Mouse (Mus musculus): ENCODE measurements around the gene Gm853. TPM values are rescaled to one million over a fixed set of nuclear protein-coding genes. Genes with fewer than 3 reads are reported as not detected.

Gm853 gene
- polyA plus RNA-seq, 1 experiment from 2014 or later = not detected

GRCm38 (mm10) chr4:130212421-130212820, 9.8 kb downstream of the Gm853 start:
- Histone ChIP-seq H3K4me1 (no peaks in the 10 kb centered on the region), H3K4me3 (no peak overlapping the region), H3K27ac (no peak overlapping the region), H3K9me3 (peaks cover 10% of the 10 kb centered on the region), H3K27me3 (replicated peaks) (no peaks in the 10 kb centered on the region), H3K9ac (no peak overlapping the region), H3K4me2 (replicated peaks) (no peak overlapping the region), H3K36me3 (no peaks in the 10 kb centered on the region)
- no peak for ATAC-seq (ENCODE audit: low FRiP score, low read depth)
- 79% methylated on average over 7 of the region's 7 CpGs for WGBS

GRCm38 (mm10) chr4:130211870-130212269, 10.3 kb downstream of the Gm853 start:
- peaks cover 10% of the 10 kb centered on the region for H3K9me3 ChIP-seq
- no peaks in the 10 kb centered on the region for H3K27me3 ChIP-seq (replicated peaks)
- 96% methylated on average over 2 of the region's 2 CpGs for WGBS
- no peaks in the 10 kb centered on the region for H3K36me3 ChIP-seq
- ATAC-seq (ENCODE audit: low FRiP score, low read depth) = no peak
- H3K9ac ChIP-seq = no peak overlapping the region
- no peak overlapping the region for H3K4me3 ChIP-seq
- no peak overlapping the region for H3K4me2 ChIP-seq (replicated peaks)
- H3K27ac ChIP-seq = no peak overlapping the region
- no peaks in the 10 kb centered on the region for H3K4me1 ChIP-seq

GRCm38 (mm10) chr4:130198694-130199670, 23.2 kb downstream of the Gm853 start:
- no peak overlapping the region for H3K27ac ChIP-seq
- peak overlapping the region; percentile 25 for H3K4me3 ChIP-seq
- 20% methylated on average over 35 of the region's 35 CpGs for WGBS
- no peaks in the 10 kb centered on the region for H3K36me3 ChIP-seq
- H3K4me2 ChIP-seq (replicated peaks) = peak overlapping the region; percentile 67
- H3K9ac ChIP-seq = peak overlapping the region; percentile 35; the same call in 1 of the 2 replicates
- no peak for ATAC-seq (ENCODE audit: low FRiP score, low read depth)
- H3K9me3 ChIP-seq = 0 out of 2 replicates have a peak, but pooled peaks cover 12% of the 10 kb centered on the region
- H3K4me1 ChIP-seq = no peaks in the 10 kb centered on the region
- H3K27me3 ChIP-seq (replicated peaks) = peaks cover 8% of the 10 kb centered on the region

GRCm38 (mm10) chr4:130196542-130196941, 25.7 kb downstream of the Gm853 start:
- Histone ChIP-seq H3K4me3 (no peak overlapping the region), H3K9me3 (no peaks in the 10 kb centered on the region), H3K27ac (no peak overlapping the region), H3K9ac (no peak overlapping the region), H3K27me3 (replicated peaks) (peaks cover 8% of the 10 kb centered on the region), H3K4me2 (replicated peaks) (no peak overlapping the region), H3K4me1 (no peaks in the 10 kb centered on the region), H3K36me3 (no peaks in the 10 kb centered on the region)
- 78% methylated on average over 8 of the region's 8 CpGs for WGBS
- ATAC-seq (ENCODE audit: low FRiP score, low read depth) = no peak

GRCm38 (mm10) chr4:130195924-130196323, 26.3 kb downstream of the Gm853 start:
- Histone ChIP-seq H3K9ac (no peak overlapping the region), H3K27me3 (replicated peaks) (peaks cover 8% of the 10 kb centered on the region), H3K27ac (no peak overlapping the region), H3K4me2 (replicated peaks) (no peak overlapping the region), H3K9me3 (no peaks in the 10 kb centered on the region), H3K4me1 (no peaks in the 10 kb centered on the region), H3K36me3 (no peaks in the 10 kb centered on the region), H3K4me3 (no peak overlapping the region)
- WGBS = 72% methylated on average over 13 of the region's 13 CpGs
- no peak for ATAC-seq (ENCODE audit: low FRiP score, low read depth)

GRCm38 (mm10) chr4:130192266-130192665, 29.9 kb downstream of the Gm853 start:
- H3K9me3 ChIP-seq = no peaks in the 10 kb centered on the region
- no peak overlapping the region for H3K27ac ChIP-seq
- H3K4me2 ChIP-seq (replicated peaks) = no peak overlapping the region
- WGBS = 59% methylated on average over 9 of the region's 9 CpGs
- H3K4me1 ChIP-seq = no peaks in the 10 kb centered on the region
- no peaks in the 10 kb centered on the region for H3K36me3 ChIP-seq
- H3K9ac ChIP-seq = no peak overlapping the region
- no peak overlapping the region for H3K4me3 ChIP-seq
- ATAC-seq (ENCODE audit: low FRiP score, low read depth) = no peak
- no peaks in the 10 kb centered on the region for H3K27me3 ChIP-seq (replicated peaks)

- Histone ChIP-seq H3K9me3 (no peaks in the 10 kb centered on the region), H3K4me2 (replicated peaks) (no peak overlapping the region), H3K4me3 (no peak overlapping the region), H3K27me3 (replicated peaks) (no peaks in the 10 kb centered on the region), H3K27ac (no peak overlapping the region), H3K36me3 (no peaks in the 10 kb centered on the region), H3K4me1 (no peaks in the 10 kb centered on the region), H3K9ac (no peak overlapping the region)
- ATAC-seq (ENCODE audit: low FRiP score, low read depth) = no peak
- 64% methylated on average over 7 of the region's 7 CpGs for WGBS
Measured at GRCm38 (mm10) chr4:130189606-130190005, 32.6 kb downstream of the Gm853 start.

GRCm38 (mm10) chr4:130188806-130189297, 33.3 kb downstream of the Gm853 start:
- WGBS = 4% methylated on average over 13 of the region's 13 CpGs
- no peaks in the 10 kb centered on the region for H3K27me3 ChIP-seq (replicated peaks)
- H3K4me2 ChIP-seq (replicated peaks) = peak overlapping the region; percentile 45
- ATAC-seq (ENCODE audit: low FRiP score, low read depth) = 0 out of 2 replicates have a peak, but pooled peaks have one; percentile 21
- no peaks in the 10 kb centered on the region for H3K36me3 ChIP-seq
- H3K4me1 ChIP-seq = no peaks in the 10 kb centered on the region
- H3K4me3 ChIP-seq = no peak overlapping the region
- H3K27ac ChIP-seq = no peak overlapping the region
- H3K9me3 ChIP-seq = no peaks in the 10 kb centered on the region
- H3K9ac ChIP-seq = no peak overlapping the region

- Histone ChIP-seq H3K27me3 (replicated peaks) (no peaks in the 10 kb centered on the region), H3K27ac (no peak overlapping the region), H3K4me1 (no peaks in the 10 kb centered on the region), H3K4me3 (no peak overlapping the region), H3K9me3 (no peaks in the 10 kb centered on the region), H3K36me3 (no peaks in the 10 kb centered on the region), H3K4me2 (replicated peaks) (no peak overlapping the region), H3K9ac (no peak overlapping the region)
- 89% methylated on average over 12 of the region's 12 CpGs for WGBS
- no peak for ATAC-seq (ENCODE audit: low FRiP score, low read depth)
Measured at GRCm38 (mm10) chr4:130186891-130187290, 35.3 kb downstream of the Gm853 start.

GRCm38 (mm10) chr4:130186450-130186849, 35.8 kb downstream of the Gm853 start:
- 81% methylated on average over 9 of the region's 9 CpGs for WGBS
- Histone ChIP-seq H3K4me1 (no peaks in the 10 kb centered on the region), H3K4me3 (no peak overlapping the region), H3K9ac (no peak overlapping the region), H3K4me2 (replicated peaks) (no peak overlapping the region), H3K9me3 (no peaks in the 10 kb centered on the region), H3K27me3 (replicated peaks) (no peaks in the 10 kb centered on the region), H3K27ac (no peak overlapping the region), H3K36me3 (no peaks in the 10 kb centered on the region)
- ATAC-seq (ENCODE audit: low FRiP score, low read depth) = no peak

GRCm38 (mm10) chr4:130183879-130184278, 38.3 kb downstream of the Gm853 start:
- no peaks in the 10 kb centered on the region for H3K27me3 ChIP-seq (replicated peaks)
- H3K9me3 ChIP-seq = no peaks in the 10 kb centered on the region
- no peaks in the 10 kb centered on the region for H3K4me1 ChIP-seq
- H3K4me2 ChIP-seq (replicated peaks) = no peak overlapping the region
- no peak overlapping the region for H3K9ac ChIP-seq
- no peak for ATAC-seq (ENCODE audit: low FRiP score, low read depth)
- H3K4me3 ChIP-seq = no peak overlapping the region
- H3K36me3 ChIP-seq = no peaks in the 10 kb centered on the region
- 84% methylated on average over 5 of the region's 5 CpGs for WGBS
- H3K27ac ChIP-seq = no peak overlapping the region

GRCm38 (mm10) chr4:130183023-130183422, 39.2 kb downstream of the Gm853 start:
- no peak overlapping the region for H3K4me3 ChIP-seq
- WGBS = 84% methylated on average over 13 of the region's 13 CpGs

More at GRCm38 (mm10) chr4:130183023-130183422, 39.2 kb downstream of the Gm853 start:
- no peaks in the 10 kb centered on the region for H3K9me3 ChIP-seq
- no peak overlapping the region for H3K27ac ChIP-seq
- no peaks in the 10 kb centered on the region for H3K27me3 ChIP-seq (replicated peaks)
- H3K4me2 ChIP-seq (replicated peaks) = no peak overlapping the region
- no peak overlapping the region for H3K9ac ChIP-seq
- no peaks in the 10 kb centered on the region for H3K4me1 ChIP-seq
- no peak for ATAC-seq (ENCODE audit: low FRiP score, low read depth)
- no peaks in the 10 kb centered on the region for H3K36me3 ChIP-seq

Data from neural tube, embryonic 12.5 days (tissue).